Mouse (Mus musculus) limb, embryonic 14.5 days (tissue): Measurements from ENCODE around the gene Mmp15. TPM values are rescaled to one million over a fixed set of nuclear protein-coding genes. Genes with fewer than 3 reads are reported as not detected.
A peak's percentile ranks its signal among the peaks of the same experiment; 100 is the strongest.

ENCODE experiments used
- ATAC-seq: fragments of 200-750 bp; cut with Nextera tagmentation; 2 replicates; pipeline ENCODE4 v1.8.0; 2017; ENCODE audit warnings: low read depth, moderate number of reproducible peaks, moderate TSS enrichment; ENCODE audit not compliant: low FRiP score
- DNase-seq: peaks from one replicate; pipeline ENCODE4 v3.0.0-alpha.2; 2015; ENCODE audit warnings: low spot score
- H3K27ac ChIP-seq: fragments of 300-500 bp; sonication (generic); replicated peaks from 2 replicates; pipeline ENCODE4 v1.5.1; 2014; ENCODE audit warnings: low read depth, mild to moderate bottlenecking, low read length, moderate library complexity, mixed read lengths
- H3K27me3 ChIP-seq: fragments of 300-500 bp; sonication (generic); 2 replicates; pipeline ENCODE4 v1.6.1; 2014; ENCODE audit warnings: low read length, mixed read lengths; ENCODE audit not compliant: control insufficient read depth, insufficient read depth
- H3K36me3 ChIP-seq: fragments of 300-500 bp; sonication (generic); 2 replicates; pipeline ENCODE4 v1.6.1; 2014; ENCODE audit warnings: mild to moderate bottlenecking, low read length, moderate library complexity, mixed read lengths; ENCODE audit not compliant: control insufficient read depth, insufficient read depth
- H3K4me1 ChIP-seq: fragments of 300-500 bp; sonication (generic); 2 replicates; pipeline ENCODE4 v1.6.1; 2014; ENCODE audit warnings: antibody characterized with exemption, low read length, mixed read lengths; ENCODE audit not compliant: control insufficient read depth, insufficient read depth
- H3K4me2 ChIP-seq: fragments of 300-500 bp; sonication (generic); replicated peaks from 2 replicates; pipeline ENCODE4 v1.6.1; 2014; ENCODE audit warnings: low read depth, mild to moderate bottlenecking, low read length, moderate library complexity; ENCODE audit not compliant: severe bottlenecking
- H3K4me3 ChIP-seq: fragments of 300-500 bp; sonication (generic); replicated peaks from 2 replicates; pipeline ENCODE4 v1.5.1; 2014; ENCODE audit warnings: low read length
- H3K9ac ChIP-seq: fragments of 300-500 bp; sonication (generic); 2 replicates; pipeline ENCODE4 v1.6.1; 2014; ENCODE audit warnings: mild to moderate bottlenecking, low read depth, low read length, moderate library complexity; ENCODE audit not compliant: severe bottlenecking
- H3K9me3 ChIP-seq: fragments of 300-500 bp; sonication (generic); 2 replicates; pipeline ENCODE4 v1.6.1; 2016; ENCODE audit warnings: low read length; ENCODE audit not compliant: control insufficient read depth
- POLR2A ChIP-seq: fragments of 200-500 bp; IDR thresholded peaks from 2 replicates; pipeline ENCODE4 v1.8.0; 2012; ENCODE audit warnings: inconsistent platforms, mild to moderate bottlenecking, moderate library complexity, borderline replicate concordance; ENCODE audit not compliant: insufficient read depth, insufficient read length; ENCODE audit errors: extremely low read depth
- WGBS: fragments of 180-500 bp; shearing (Covaris S2); extraction: QIAGEN DNeasy Blood & Tissue Kit; methylation state at CpG from one replicate; pipeline ENCODE4 v1.1.7; 2014; 5-methylcytosine and 5-hydroxymethylcytosine counted together
- polyA plus RNA-seq, 2 experiments: library from polyadenylated mRNA; depleted of rRNA in 1 of 2; stranded (reverse) in 1 of 2; unstranded in 1 of 2; fragments of >200 nt; fragmentation: Nextera tagmentation in 1 of 2; extraction: Ambion mirVana in 1 of 2; gene quantifications; 2 replicates each; pipeline versions ENCODE4 v1.2.1 to v1.2.3; 2012 to 2014

Gene Mmp15
- polyA plus RNA-seq, 2 experiments: 10.5 to 12.6 TPM

GRCm38 (mm10) chr8:95351461-95351860, 607 bp upstream of the Mmp15 start:
- Histone ChIP-seq H3K36me3 (no peaks in the 10 kb centered on the region), H3K4me3 (peak overlapping the region; percentile 71), H3K27me3 (peaks cover 12% of the 10 kb centered on the region), H3K4me2 (peak overlapping the region; percentile 98), H3K27ac (no peak overlapping the region), H3K4me1 (peaks cover 19% of the 10 kb centered on the region), H3K9me3 (no peaks in the 10 kb centered on the region), H3K9ac (no peak overlapping the region)
- no peak for ATAC-seq
- WGBS: 2% methylated on average over 15 of the region's 15 CpGs
- no peak for TF ChIP-seq POLR2A
- peak; percentile 63 for DNase-seq

- H3K9me3 ChIP-seq: no peaks in the 10 kb centered on the region
- peak overlapping the region; percentile 98 for H3K4me2 ChIP-seq
- H3K4me3 ChIP-seq: peak overlapping the region; percentile 71
- H3K9ac ChIP-seq: peak overlapping the region; percentile 68
- H3K4me1 ChIP-seq: peaks cover 17% of the 10 kb centered on the region
- ATAC-seq (peak; percentile 23), DNase-seq (peak; percentile 65)
- WGBS: 1% methylated on average over 60 of the region's 62 CpGs
- TF ChIP-seq POLR2A: no peak
- no peak overlapping the region for H3K27ac ChIP-seq
- peaks cover 12% of the 10 kb centered on the region for H3K27me3 ChIP-seq
- no peaks in the 10 kb centered on the region for H3K36me3 ChIP-seq
These were observed 1.1 kb downstream of the Mmp15 start for GRCm38 (mm10) chr8:95352871-95353866.

GRCm38 (mm10) chr8:95354606-95355005, 2.5 kb downstream of the Mmp15 start:
- no peak overlapping the region for H3K4me2 ChIP-seq
- 83% methylated on average over 2 of the region's 2 CpGs for WGBS
- no peak overlapping the region for H3K27ac ChIP-seq
- H3K9me3 ChIP-seq: no peaks in the 10 kb centered on the region
- H3K27me3 ChIP-seq: peaks cover 12% of the 10 kb centered on the region
- ATAC-seq (no peak), DNase-seq (no peak)
- peaks cover 9% of the 10 kb centered on the region for H3K4me1 ChIP-seq
- no peaks in the 10 kb centered on the region for H3K36me3 ChIP-seq
- no peak overlapping the region for H3K4me3 ChIP-seq
- H3K9ac ChIP-seq: no peak overlapping the region
- no peak for TF ChIP-seq POLR2A

- TF ChIP-seq POLR2A: no peak
- Histone ChIP-seq H3K27me3 (no peaks in the 10 kb centered on the region), H3K4me1 (peaks cover under 1% of the 10 kb centered on the region; the same call in 1 of the 2 replicates), H3K4me3 (no peak overlapping the region), H3K36me3 (no peaks in the 10 kb centered on the region), H3K27ac (no peak overlapping the region), H3K9me3 (no peaks in the 10 kb centered on the region), H3K4me2 (no peak overlapping the region), H3K9ac (no peak overlapping the region; the same call in 1 of the 2 replicates)
- ATAC-seq (no peak), DNase-seq (no peak)
- WGBS: 30% methylated on average over 8 of the region's 8 CpGs
These were observed 6.7 kb downstream of the Mmp15 start for GRCm38 (mm10) chr8:95358550-95359411.
